Mouse (Mus musculus) liver, embryonic 14.5 days (tissue): ENCODE data around the gene Gm20458.

ENCODE experiments used
- CTCF ChIP-seq: IDR thresholded peaks from 2 replicates; pipeline ENCODE4 v1.5.1; 2016; ENCODE audit warnings: antibody characterized with exemption, low read depth, control low read depth
- EP300 ChIP-seq: IDR thresholded peaks from 2 replicates; pipeline ENCODE4 v1.6.1; 2016; ENCODE audit warnings: antibody characterized with exemption, low read depth

DNA sequence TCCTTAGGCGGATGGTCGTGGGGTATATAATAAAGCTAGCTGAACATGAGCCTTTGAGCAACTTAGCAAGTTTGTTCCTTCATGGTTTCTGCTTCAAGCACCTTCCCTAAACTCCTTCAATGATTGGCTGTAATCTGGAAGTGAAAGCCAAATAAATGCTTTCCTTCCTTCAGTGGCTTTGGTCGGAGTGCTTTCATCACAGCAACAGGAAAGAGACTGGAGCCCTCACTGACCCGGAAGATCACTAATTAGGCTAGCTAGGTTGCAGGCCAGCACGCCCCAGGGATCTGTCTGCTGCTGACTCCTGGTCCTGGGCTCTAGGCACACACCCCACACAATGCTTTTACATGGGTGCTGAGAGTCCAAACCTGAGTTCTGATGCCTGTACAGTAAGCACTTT, 67.8 kb downstream of the Gm20458 start:
- TF ChIP-seq CTCF (no peak), EP300 (no peak)
